Mouse (Mus musculus) neutrophil, adult 83 days (primary cell): Measurements from ENCODE around the gene Riok1. TPM values are rescaled to one million over a fixed set of nuclear protein-coding genes. Genes with fewer than 3 reads are reported as not detected.

Experiments
- total RNA-seq, 2 experiments: library from RNA; stranded (reverse); gene quantifications; one replicate each; pipeline ENCODE4 v1.2.4; 2023

Gene Riok1
- total RNA-seq = 10 to 100 TPM; 51.1 to 58.4 TPM

DNA sequence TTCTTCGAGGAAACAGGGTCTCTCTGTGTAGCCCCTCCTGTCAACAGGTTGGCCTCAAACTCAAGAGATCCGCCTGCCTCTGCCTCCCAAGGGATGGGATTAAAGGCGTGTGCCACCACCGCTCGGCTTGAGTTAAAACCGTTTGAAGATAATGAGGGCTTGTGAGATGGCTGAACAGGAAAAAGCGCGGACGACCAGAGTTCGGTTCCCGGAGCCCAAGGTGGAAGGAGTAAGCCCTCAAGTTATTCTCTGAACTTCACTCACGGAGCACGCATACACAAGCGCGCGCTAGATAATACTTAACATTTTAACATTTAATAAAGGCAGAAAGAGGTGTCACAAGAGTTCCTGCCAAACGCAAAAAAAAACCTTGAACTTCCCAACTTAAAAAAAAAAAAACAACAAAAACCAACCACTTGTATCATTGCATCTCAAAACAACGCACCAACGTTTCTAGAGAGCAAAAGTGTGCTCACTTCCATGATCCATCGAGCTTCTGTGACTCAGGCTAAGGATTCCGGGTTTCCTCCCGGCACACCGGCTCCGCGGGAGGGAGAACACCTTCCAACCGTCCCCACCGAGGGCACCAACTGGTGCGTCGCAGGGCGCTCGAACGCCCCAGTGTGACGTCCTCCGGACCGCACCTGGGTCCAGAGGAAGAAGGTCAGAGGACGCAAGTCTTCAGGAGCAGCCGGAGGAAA is at the start of gene Riok1:
Gene Riok1, plus strand, starts transcription at position 653 of the 701 bp plus-strand sequence.

DNA sequence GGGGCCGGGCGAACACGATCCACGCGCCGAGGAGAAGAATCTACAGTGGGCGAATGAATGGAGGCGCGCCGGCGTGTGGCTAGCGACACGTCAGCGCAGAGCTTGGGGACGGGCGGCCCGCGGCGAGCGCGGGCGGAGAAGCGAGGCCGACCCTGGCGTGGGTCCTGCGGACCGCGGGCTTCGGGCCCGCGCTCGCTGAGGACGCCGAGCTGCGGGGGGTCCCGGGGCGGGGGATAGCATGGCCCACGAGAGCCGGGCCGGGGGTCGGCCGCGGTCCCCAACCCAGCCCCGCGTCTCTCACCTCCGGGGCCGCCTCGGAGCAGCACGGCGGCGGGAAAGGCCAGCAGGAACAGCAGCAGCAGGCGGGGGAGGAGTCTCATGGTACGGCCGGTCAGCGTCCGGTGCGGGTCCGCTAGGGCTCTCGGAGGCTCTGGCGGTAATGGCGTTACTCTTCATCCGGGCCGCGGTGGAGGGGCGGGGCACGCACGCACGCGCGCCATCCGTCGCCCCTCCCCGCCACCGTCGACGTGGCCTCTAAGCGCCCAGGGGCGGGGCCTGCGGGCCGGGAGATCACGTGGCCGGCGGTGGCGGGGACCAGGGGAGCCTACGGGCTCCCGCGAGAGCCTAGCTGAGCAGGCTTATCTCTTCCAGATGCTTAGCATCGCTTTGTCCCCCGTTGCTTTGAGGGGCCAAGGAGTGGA is 42.9 kb upstream of the Riok1 start, which contains the start of gene Ssr1:
Gene Ssr1, minus strand, starts transcription at position 514 of the 701 bp plus-strand sequence.

GRCm38 (mm10) chr13:38037044-38037687 is 371 bp downstream of the Riok1 start, which contains the start of gene Cage1:
TSS of gene Cage1 (minus strand) at chr13:38037069.

Other genes starting within 250 kb of the Riok1 start
- 10 to 100 TPM; 85.0 to 87.5 TPM for gene Ssr1, start 42.8 kb upstream of the Riok1 start, total RNA-seq
- gene Cage1, start 74 bp downstream of the Riok1 start, total RNA-seq = 1 to 10 TPM; 3.4 to 3.9 TPM
- gene Dsp, start 114.3 kb downstream of the Riok1 start, total RNA-seq = under 1 TPM; 0.51 to 0.96 TPM
- gene Snrnp48, start 167.9 kb downstream of the Riok1 start, total RNA-seq = 10 to 100 TPM; 13.0 to 15.4 TPM